Mouse (Mus musculus) adrenal gland, postnatal 10 days (tissue): ENCODE measurements around the gene Wdsub1. TPM values are rescaled to one million over a fixed set of nuclear protein-coding genes. Genes with fewer than 3 reads are reported as not detected.
"Not testable (repeated sequence)": the region's sequence is repeated elsewhere in the genome, so short reads cannot be mapped to it uniquely, and the experiment has no call there.

Source experiments
- DNase-seq: peaks from one replicate; pipeline ENCODE4 v3.0.0; 2021; ENCODE audit warnings: mixed read lengths
- long read RNA-seq, 2 experiments: library from polyadenylated mRNA; stranded (forward); transcript quantifications; one replicate each; pipeline ENCODE4 v2.0.0; 2021
- total RNA-seq, 2 experiments: library from RNA; stranded (reverse); gene quantifications; 2 replicates each; pipeline ENCODE4 v1.2.3; 2021

The Wdsub1 gene
- total RNA-seq = 10 to 100 TPM; 18.2 to 18.5 TPM
- long read RNA-seq, experiment 1, partial matches to known transcripts = 0 of 16 reads
- long read RNA-seq, experiment 1, other reads (novel, unspliced or antisense) = 16 of 16 reads
- long read RNA-seq, experiment 2, partial matches to known transcripts = 2 of 12 reads
- long read RNA-seq, experiment 2, other reads (novel, unspliced or antisense) = 9 of 12 reads

DNA sequence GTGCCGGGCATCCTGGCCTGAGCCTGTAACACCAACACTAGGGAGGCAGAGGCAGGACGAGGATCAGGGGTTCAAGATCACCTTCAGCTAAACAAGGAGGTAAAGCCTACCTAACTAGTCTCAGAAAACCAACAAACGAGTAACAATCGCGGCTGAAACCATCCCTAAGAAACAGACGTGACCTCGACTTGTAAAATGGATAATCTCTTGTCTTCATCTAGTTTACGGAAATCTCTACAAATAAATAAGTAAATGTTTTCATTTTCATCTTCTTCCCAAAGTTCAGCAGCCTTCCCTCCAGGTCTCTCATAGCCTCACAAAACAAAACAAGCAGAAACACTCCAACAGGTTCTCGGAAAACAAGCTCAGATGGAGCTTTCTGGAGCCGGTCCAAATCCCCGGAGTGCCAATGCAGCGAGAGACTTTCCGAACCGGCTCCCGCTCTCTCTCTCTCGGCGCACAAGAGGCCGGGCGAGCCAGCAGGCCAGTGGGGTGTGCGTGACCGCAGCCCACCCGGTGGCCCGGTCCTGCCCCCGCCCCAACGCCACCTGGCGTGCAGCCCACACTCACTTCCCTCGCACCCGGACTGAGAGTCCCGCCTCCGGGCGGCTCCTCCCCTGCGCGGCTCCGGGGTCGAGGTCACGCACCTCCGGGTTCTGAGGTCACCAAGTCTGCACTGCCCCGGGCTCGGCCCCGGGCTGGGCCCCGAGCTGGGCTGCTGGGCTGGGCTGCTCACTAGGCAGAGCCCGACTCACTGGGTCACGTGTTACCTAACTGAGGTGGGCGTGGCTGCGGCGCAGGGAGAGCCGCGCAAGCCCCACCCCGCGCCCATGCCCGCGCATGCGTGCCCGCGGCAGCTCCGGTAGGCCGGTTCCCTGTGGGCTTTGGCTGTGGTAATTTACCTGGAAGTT, at the start of gene Wdsub1:
Wdsub1 (minus strand) TSS at position 761 of the 911 bp plus-strand sequence.
- DNase-seq = peak; percentile 95

GRCm38 (mm10) chr2:59913610-59914009, 31.2 kb upstream of the Wdsub1 start:
- DNase-seq = no peak

- DNase-seq = no peak
These were observed 25.7 kb upstream of the Wdsub1 start for GRCm38 (mm10) chr2:59908048-59908447.

DNA sequence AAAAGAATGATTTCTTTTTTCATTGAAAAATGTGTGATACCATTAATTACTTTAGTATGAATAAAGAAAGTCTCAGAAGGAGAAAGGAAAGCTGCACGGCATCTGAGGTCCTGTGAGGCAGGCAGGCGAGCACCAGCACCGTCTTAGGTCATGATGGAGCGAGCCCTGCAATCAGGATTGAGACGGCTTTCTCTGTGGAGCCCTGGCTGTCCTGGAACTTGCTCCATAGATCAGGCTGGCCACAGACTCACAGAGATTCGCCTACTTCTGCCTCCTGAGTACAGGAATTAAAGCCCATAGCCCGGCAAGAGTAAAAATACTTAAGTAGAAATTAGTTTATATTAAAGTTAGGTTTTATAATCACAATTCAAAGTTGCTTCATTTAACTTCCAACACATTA, 21.6 kb upstream of the Wdsub1 start:
- DNase-seq = no peak

GRCm38 (mm10) chr2:59898666-59899065, 16.3 kb upstream of the Wdsub1 start:
- DNase-seq = no peak

- no peak for DNase-seq
These were observed 15.7 kb upstream of the Wdsub1 start for GRCm38 (mm10) chr2:59898105-59898504.

- DNase-seq = no peak
These were observed 14.4 kb upstream of the Wdsub1 start for GRCm38 (mm10) chr2:59896837-59897236.

- DNase-seq = peak; percentile 55
These were observed 14.0 kb upstream of the Wdsub1 start for GRCm38 (mm10) chr2:59896400-59896799.

GRCm38 (mm10) chr2:59889699-59890098, 7.3 kb upstream of the Wdsub1 start:
- DNase-seq = no peak

GRCm38 (mm10) chr2:59882742-59883281, 421 bp upstream of the Wdsub1 start:
- no peak for DNase-seq

- no peak for DNase-seq
These were observed 987 bp downstream of the Wdsub1 start for GRCm38 (mm10) chr2:59881404-59881803.

DNA sequence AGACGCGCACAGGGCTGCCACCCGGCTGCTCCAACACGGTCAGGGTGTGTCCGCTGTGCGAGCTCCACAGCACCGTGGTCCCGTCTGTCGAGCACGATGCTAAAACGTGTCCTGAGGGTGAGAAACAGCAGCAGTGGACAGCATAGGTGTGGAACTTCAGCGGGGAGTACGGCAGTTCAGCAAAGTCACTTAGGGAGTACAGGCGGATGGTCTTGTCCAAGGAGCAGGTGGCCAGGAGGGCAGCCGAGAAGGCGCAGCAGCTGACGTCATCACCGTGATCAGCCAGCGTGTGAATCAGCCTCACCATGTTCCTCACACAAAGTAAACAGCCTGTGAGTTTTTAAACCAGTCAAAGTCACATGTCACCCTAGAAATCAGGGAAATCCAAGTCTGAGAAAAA, 4.2 kb downstream of the Wdsub1 start:
- no peak for DNase-seq

GRCm38 (mm10) chr2:59877335-59877734, 5.1 kb downstream of the Wdsub1 start:
- no peak for DNase-seq

DNA sequence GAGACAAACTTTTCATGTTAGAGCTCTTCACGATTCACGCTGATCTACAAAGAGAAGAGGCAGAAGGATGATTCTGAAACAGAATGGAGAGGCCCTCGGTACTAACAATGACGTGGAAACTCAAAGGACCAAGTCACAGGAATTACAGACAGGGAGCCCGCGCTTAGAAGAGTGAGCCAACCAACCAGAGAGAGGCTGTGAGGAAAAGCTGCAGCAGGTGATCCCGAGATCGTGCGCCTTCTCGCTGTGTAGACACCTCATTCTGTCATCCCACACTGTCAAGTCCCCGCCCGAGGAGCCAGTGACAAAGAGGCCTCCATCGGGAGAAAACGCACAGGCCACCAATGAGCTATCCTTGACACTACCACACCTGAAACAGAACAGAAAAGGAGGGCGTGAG, 5.9 kb downstream of the Wdsub1 start:
- no peak for DNase-seq

DNA sequence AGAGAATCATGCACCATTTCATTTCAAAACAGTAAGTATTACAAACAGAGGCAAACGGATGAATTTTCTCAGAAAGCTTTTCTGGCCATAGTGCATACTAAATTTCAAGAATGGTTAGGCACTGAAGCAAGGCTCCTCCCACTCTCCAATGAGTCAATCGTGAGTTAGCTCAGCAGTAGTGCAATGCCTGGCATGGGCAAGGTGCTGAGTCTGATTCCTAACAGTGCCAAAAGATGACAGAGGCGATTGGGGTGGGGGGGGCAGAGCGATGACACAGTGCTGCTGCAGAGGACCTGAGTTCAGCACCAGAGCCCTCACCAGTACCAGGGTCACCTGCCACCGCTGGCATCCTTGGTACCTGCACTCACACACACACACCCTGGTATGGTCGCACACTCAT, 11.9 kb downstream of the Wdsub1 start:
- peak; percentile 9 for DNase-seq

GRCm38 (mm10) chr2:59862618-59863017, 19.8 kb downstream of the Wdsub1 start:
- DNase-seq = no peak

GRCm38 (mm10) chr2:59854363-59854762, 28.0 kb downstream of the Wdsub1 start:
- no peak for DNase-seq

- no peak for DNase-seq
These were observed 28.8 kb downstream of the Wdsub1 start for GRCm38 (mm10) chr2:59853543-59853942.

GRCm38 (mm10) chr2:59852916-59853315, 29.5 kb downstream of the Wdsub1 start:
- no peak for DNase-seq

GRCm38 (mm10) chr2:59851885-59852284, 30.5 kb downstream of the Wdsub1 start:
- not testable (repeated sequence) for DNase-seq

DNA sequence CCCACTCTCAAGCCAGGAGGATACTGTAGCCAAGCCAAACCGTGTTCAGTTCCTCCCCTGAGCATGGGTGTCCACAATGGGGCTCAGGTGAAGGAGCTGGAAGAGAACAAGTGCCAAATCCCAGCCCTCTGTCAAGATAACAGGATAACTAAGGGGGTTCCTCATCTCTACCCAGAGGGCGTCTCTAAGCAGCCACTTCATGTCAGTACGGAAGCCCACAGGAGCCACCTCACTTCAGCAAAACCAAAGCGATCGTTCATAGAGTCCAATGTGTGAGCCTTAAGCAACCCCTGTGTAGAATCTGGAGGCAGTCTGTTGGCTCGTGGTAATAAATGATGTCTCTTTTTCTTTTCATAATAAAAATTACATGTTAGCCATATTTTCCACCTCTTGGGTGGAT, 38.5 kb downstream of the Wdsub1 start:
- no peak for DNase-seq

DNA sequence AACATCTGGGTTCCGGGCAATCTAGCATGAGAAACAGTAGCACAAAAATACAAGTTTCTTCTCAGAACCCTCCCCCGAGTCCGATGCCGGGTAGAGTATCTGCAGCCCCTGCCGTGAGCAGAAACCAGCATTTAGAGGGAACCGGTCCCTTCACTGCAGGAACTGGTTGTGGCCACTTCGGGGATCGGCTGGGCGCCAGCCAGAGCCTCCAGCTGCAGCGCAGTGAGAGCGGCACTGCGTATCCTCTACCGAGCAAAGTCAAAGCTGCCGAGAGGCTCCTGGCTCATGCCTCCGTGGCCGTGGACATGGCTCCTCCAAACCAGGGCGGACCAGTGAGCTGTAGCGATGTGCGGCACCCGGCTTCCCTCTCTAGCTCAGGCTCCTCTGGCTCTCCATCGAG, 39.2 kb downstream of the Wdsub1 start:
- no peak for DNase-seq

DNA sequence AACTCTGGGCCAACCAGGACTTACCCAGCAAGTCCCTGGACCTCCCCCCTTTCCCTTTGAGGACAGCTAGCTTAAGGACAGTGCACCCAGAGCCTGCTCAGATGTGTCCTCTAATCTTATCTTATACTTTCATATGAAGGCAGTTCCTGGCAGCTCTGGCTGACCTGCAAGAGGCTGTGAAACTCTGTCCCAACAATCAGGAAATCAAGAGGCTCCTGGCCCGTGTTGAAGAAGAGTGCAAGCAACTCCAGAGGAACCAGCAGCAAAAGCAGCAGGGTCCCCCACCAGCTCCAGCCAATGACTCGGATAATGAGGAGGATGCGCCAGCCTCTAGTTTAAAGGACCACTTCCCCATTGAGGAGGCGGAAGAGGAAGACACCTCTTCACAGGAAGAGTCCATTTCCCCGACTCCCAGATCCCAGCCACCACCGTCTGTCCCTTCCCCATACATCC, 39.8 kb downstream of the Wdsub1 start:
- no peak for DNase-seq
